Mouse (Mus musculus) ES-E14 (cell line): ENCODE data around the gene Rmi2.

ENCODE experiments used
- CHD2 ChIP-seq: IDR thresholded peaks from 2 replicates; pipeline ENCODE4 v1.6.1; 2014; ENCODE audit warnings: mild to moderate bottlenecking, low read depth, low read length, inconsistent platforms
- MAFK ChIP-seq: IDR thresholded peaks from 2 replicates; pipeline ENCODE4 v1.6.1; 2014; ENCODE audit warnings: mild to moderate bottlenecking, low read depth, low read length, inconsistent platforms; ENCODE audit not compliant: insufficient read depth
- ZC3H11A ChIP-seq: IDR thresholded peaks from 2 replicates; pipeline ENCODE4 v1.6.1; 2012; ENCODE audit warnings: low read depth, mild to moderate bottlenecking, inconsistent platforms, low read length, borderline replicate concordance

GRCm38 (mm10) chr16:10785371-10786231 lies 49.3 kb upstream of the Rmi2 start, which contains the start of gene Socs1:
- TF ChIP-seq ZC3H11A (no peak), CHD2 (no peak), MAFK (no peak)
